Mouse (Mus musculus): ENCODE measurements around the gene Cdc34. TPM values are rescaled to one million over a fixed set of nuclear protein-coding genes. Genes with fewer than 3 reads are reported as not detected.

Gene Cdc34
- polyA plus RNA-seq (2015; fragmentation: Nextera tagmentation; extraction: Ambion mirVana) = 88.8 and 91.6 TPM in 2 replicates

DNA sequence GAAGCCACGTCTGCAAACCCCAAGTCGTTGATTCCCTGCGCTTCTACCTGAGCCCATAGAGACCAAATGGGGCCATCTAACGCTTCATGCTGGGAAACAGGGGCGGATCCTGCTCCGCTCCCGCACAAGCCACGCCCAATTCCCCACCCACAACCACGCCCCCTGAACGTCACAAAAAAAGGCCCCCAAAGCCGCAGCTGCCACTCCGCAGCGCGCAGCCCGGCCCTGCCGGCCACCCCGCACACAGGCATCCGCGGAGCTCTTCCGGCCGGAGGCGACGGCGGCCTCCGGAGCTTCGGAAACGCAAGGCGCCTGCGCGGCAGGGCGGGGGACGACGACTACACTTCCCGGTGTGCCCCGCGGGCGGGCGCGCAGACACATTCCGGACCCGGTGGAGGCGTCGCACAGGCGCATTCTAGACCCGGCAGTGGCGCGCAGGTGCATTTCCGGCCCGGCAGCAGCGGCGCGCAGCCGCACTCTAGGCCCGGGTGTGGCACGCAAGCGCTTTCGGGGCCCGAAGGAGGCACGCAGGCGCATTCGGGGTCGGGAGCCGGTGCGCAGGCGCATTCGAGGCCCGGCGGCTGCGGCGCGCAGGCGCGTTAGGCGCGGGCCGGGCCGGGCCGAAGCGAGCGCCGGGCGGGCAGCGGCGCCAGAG lies at the start of gene Cdc34:
Cdc34 (plus strand) TSS at position 605 of the 655 bp plus-strand sequence.
- peak; percentile 94 for ATAC-seq (replicated peaks)
- H3K9me3 ChIP-seq = no peaks in the 10 kb centered on the region
- no peaks in the 10 kb centered on the region for H3K27me3 ChIP-seq (replicated peaks)
- peak within 1 kb of the TSS; percentile 91 for H3K4me2 ChIP-seq
- peak within 1 kb of the TSS; percentile 60 for H3K9ac ChIP-seq
- peaks cover 26% of the 10 kb centered on the region for H3K4me1 ChIP-seq
- H3K4me3 ChIP-seq = peak within 1 kb of the TSS; percentile 69
- H3K27ac ChIP-seq = peak within 1 kb of the TSS; percentile 91
- under 1% methylated on average over 70 of the region's 84 CpGs for WGBS
- peaks cover 6% of the 10 kb centered on the region; the same call in 1 of the 2 replicates for H3K36me3 ChIP-seq (replicated peaks)

DNA sequence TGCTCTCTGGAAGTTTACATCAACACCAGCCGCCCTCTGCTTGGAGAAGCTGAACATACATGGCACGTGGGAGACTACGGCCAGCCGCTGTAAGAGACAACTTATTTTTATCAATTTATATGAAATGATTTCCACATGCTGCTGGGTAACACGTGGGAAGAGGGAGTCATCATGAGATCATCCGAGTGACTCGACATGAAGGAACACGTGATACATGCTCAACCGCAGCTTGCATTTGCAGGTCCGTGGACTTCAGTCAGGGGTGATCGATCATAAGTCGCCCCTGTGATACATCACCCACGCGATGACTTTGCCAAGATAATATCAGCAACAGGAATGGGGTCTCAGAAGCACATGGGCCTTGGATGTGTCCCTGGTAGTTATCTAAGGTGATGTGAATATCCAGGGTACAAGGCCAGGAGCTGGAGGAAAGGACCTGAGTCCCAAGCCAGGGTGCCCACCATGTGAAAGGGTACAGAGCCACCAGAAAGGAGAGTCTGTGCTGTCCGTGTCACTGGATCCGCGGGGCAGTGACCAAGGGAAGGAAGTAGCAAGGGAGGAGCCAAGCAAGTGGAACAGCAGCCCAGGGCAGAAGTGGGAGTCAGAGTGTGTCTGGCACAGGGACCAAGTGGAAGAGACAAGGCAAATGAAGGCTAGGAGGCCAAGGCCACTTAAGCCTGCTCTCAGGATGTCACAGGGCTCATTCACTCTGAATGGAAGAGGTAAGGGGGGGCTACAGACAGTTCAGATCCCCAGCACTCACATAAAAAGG lies 48.8 kb upstream of the Cdc34 start:
- Histone ChIP-seq H3K4me2 (no peak overlapping the region), H3K27ac (no peak overlapping the region), H3K36me3 (replicated peaks) (no peaks in the 10 kb centered on the region), H3K9ac (no peak overlapping the region), H3K9me3 (no peaks in the 10 kb centered on the region), H3K27me3 (replicated peaks) (no peaks in the 10 kb centered on the region), H3K4me3 (no peak overlapping the region), H3K4me1 (peaks cover 11% of the 10 kb centered on the region)
- ATAC-seq (replicated peaks) = no peak
- 82% methylated on average over 17 of the region's 17 CpGs for WGBS

DNA sequence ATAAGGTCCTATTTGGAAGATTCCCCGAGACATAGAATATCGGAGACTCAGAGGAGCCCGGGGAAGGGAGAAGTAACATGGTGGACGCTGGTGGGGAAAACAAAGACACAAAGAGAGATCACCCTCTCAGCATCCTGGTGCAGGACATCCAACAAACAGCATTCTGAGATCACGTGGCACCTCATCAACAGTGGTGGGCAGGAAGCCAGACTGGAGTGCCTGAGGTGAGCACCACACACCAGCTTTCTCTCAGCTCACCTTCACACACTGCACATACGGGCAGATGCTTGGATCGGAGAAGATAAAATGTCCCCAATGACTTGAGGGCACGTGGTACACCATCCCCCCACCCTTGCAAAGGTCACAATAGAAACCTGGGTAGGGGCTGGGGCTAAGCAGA lies 45.7 kb upstream of the Cdc34 start:
- no peaks in the 10 kb centered on the region for H3K9me3 ChIP-seq
- H3K4me3 ChIP-seq = peak overlapping the region; percentile 72
- WGBS = 79% methylated on average over 8 of the region's 8 CpGs

DNA sequence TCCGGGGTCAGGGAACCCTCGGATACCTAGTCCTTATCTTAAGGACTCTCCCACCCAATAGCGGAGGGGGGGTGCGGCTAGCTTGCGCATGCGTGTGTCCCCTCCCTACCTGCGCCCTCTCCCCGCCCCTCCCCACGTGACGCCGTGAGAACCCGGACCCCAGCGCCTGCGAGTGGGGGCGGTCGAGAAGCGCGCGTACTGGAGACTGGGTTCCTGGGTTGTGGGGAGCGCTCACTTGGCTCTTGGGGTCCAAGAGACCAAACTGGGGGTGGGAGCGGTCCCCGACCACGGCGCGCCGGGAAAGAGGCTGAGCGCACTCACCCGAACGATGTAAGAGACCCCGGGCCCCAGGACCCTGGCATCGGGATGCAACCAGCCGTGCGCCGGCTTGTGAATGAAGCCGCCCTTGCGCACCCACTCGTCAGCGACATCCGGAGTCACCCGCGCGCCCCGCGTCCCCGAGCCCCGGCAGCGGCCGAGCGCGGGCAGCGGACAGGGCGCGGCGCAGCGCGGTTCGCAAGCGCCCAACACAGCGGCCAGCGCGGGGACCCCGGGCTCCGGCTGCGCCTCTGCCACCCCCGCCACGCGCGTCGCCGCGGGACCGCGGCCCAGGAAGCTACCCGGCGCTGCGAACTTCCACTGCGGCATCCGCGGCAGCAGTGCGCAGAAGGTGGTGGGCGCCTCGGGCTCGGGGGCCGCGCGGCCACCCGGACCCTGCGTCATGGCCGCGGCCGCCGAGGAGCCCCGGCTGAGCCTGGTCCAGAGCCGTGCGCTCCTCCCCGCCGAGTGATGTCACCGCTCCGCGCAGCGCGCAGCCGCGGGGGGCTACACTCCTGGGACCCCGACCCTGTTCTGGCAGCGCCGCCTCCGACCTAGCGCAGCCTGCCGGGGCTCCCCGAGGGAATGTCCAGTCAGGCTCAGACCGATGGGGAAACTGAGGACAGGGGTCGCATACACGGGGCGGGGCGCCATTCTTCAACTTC lies 44.6 kb upstream of the Cdc34 start, which contains the start of gene Shc2:
Shc2 (minus strand) TSS at position 791 of the 983 bp plus-strand sequence.
- peak within 1 kb of the TSS; percentile 84 for H3K9ac ChIP-seq
- H3K36me3 ChIP-seq (replicated peaks) = no peaks in the 10 kb centered on the region
- no peaks in the 10 kb centered on the region for H3K9me3 ChIP-seq
- peaks cover 23% of the 10 kb centered on the region for H3K4me1 ChIP-seq
- WGBS = under 1% methylated on average over 111 of the region's 116 CpGs
- H3K27ac ChIP-seq = peak within 1 kb of the TSS; percentile 91
- H3K4me3 ChIP-seq = peak within 1 kb of the TSS; percentile 72
- H3K4me2 ChIP-seq = peak within 1 kb of the TSS; percentile 75
- peaks cover 17% of the 10 kb centered on the region for H3K27me3 ChIP-seq (replicated peaks)
- peak; percentile 91 for ATAC-seq (replicated peaks)

More for the DNA sequence above, 45.7 kb upstream of the Cdc34 start:
- Histone ChIP-seq H3K36me3 (replicated peaks) (no peaks in the 10 kb centered on the region), H3K27ac (peak overlapping the region; percentile 91), H3K4me1 (peaks cover 23% of the 10 kb centered on the region), H3K4me2 (peak overlapping the region; percentile 75), H3K27me3 (replicated peaks) (peaks cover 17% of the 10 kb centered on the region), H3K9ac (peak overlapping the region; percentile 84; the same call in 1 of the 2 replicates)
- no peak for ATAC-seq (replicated peaks)

DNA sequence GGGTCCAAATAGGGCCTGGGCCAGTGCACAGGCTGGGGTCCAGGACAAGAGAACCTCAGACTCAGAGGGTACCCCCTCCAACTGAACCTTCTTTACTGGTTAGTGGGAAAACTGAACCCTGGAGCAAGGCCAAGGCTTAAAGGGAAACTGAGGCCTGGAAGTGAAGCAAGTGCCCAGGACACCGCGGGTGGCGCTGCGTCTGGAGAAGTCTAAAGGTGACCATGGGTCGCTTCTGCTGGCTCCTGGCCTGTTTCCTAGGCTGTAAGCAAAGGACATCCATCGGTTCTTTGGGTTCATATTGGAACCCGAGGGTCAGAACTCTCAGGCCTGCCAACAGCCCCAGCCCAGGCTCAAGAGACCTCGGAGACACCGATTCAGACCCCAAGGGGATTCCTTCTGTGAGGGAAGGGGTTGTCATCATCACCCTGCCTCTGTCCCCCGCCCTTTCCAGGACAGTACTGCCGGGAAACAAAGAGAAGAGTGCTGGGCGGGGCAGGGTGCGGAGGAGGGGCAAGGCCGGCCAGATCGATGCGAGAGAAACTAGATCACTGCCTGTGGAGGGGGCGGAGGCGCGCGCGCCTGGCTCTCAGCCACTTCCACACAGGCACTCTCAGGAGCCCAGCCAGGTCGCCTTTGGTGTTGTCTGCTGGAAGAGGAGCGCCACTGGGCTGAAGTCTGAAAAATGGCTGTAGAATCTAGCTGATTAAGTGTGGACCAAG lies 43.4 kb upstream of the Cdc34 start:
- 4% methylated on average over 23 of the region's 23 CpGs for WGBS
- Histone ChIP-seq H3K27ac (no peak overlapping the region), H3K27me3 (replicated peaks) (peaks cover 17% of the 10 kb centered on the region), H3K4me2 (peak overlapping the region; percentile 75), H3K4me1 (peaks cover 23% of the 10 kb centered on the region), H3K9me3 (no peaks in the 10 kb centered on the region), H3K9ac (no peak overlapping the region), H3K36me3 (replicated peaks) (no peaks in the 10 kb centered on the region), H3K4me3 (peak overlapping the region; percentile 72; the same call in 1 of the 2 replicates)
- no peak for ATAC-seq (replicated peaks)

DNA sequence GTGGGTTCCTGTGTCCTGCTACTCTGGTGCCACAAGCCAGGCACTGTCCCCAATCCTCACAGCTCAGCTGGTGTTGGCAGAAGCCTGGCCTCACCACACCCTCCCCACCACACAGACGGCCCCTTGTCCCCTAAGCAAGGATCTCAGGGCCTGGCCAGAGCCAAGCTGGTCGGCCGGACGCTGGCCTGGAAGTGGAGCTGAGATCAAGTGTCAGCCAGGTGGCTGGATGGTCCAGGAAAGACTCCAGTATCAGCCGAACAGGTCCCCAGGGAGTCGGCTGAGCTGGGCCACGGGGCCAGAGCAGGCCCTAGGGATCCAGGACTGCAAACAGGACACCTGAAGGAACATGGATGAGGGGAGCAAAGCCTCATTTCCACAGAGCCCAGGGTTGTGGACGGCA lies 36.3 kb upstream of the Cdc34 start, which contains the start of gene Odf3l2:
Odf3l2 (minus strand) TSS at position 28 of the 400 bp plus-strand sequence.
- Histone ChIP-seq H3K9me3 (no peaks in the 10 kb centered on the region), H3K27me3 (replicated peaks) (no peaks in the 10 kb centered on the region), H3K4me1 (no peaks in the 10 kb centered on the region), H3K4me2 (no peak within 1 kb of the TSS), H3K27ac (no peak within 1 kb of the TSS), H3K4me3 (no peak within 1 kb of the TSS), H3K9ac (no peak within 1 kb of the TSS), H3K36me3 (replicated peaks) (no peaks in the 10 kb centered on the region)
- no peak for ATAC-seq (replicated peaks)
- WGBS = 79% methylated on average over 8 of the region's 8 CpGs

DNA sequence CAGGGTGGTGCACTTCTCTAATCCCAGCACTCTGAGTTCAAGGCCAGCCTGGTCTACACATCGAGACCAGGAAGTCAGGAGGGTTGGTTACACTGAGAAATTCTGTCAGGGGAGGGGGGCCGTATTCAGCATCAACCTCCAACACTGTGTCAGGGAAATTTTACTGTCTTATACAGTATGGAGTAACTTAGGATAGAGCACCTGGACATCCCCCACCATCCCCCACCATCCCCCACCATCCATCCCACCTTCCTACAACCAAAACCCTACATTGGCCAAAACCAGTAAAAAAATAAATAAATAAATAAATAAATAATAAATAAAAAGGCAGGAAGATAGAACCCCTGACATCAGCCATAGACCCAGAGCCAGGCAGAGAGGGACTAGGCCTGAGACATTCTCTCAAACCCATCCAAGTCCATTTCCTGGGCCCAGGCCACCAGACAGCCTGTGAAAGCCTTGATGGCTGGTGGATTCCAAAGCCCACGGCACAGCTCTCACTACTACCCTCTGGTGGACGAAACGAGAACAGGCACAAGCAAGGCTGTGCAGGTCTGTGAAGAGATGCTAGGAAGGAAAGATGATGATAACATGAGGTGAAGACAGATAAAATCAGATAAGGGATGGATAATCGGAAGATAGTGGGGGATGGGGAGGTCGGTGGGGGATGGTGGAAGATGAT lies 32.8 kb upstream of the Cdc34 start:
- H3K9ac ChIP-seq = no peak overlapping the region
- no peaks in the 10 kb centered on the region for H3K27me3 ChIP-seq (replicated peaks)
- H3K27ac ChIP-seq = no peak overlapping the region
- no peak overlapping the region for H3K4me3 ChIP-seq
- no peak; the same call in 1 of the 2 replicates for ATAC-seq (replicated peaks)
- H3K4me1 ChIP-seq = peaks cover 5% of the 10 kb centered on the region
- no peaks in the 10 kb centered on the region for H3K9me3 ChIP-seq
- no peaks in the 10 kb centered on the region for H3K36me3 ChIP-seq (replicated peaks)
- no peak overlapping the region for H3K4me2 ChIP-seq
- 31% methylated on average over 7 of the region's 7 CpGs for WGBS

DNA sequence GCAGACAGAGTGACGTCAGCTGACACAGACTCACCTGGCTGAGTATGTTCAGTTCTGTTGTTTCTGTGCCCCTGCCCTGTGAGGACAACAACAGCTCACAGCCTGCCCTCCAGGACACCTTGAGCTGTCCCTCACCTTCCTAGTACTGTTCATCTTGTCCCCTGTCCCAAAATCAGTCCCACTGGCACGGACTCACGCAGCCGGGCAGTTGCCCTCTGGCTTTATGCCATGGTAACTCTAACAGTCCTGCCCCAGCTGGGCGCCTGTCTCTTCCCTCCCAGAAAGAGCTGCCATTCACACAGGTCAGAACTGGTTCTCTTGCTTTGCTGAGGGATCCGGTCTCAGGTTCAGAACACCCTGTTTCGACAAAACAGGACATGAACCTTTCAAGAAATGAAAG lies 29.2 kb upstream of the Cdc34 start:
- 84% methylated on average over 7 of the region's 7 CpGs for WGBS
- Histone ChIP-seq H3K4me2 (no peak overlapping the region), H3K27me3 (replicated peaks) (no peaks in the 10 kb centered on the region), H3K9me3 (no peaks in the 10 kb centered on the region), H3K9ac (no peak overlapping the region), H3K4me1 (peaks cover 23% of the 10 kb centered on the region), H3K4me3 (no peak overlapping the region), H3K27ac (no peak overlapping the region), H3K36me3 (replicated peaks) (no peaks in the 10 kb centered on the region)
- no peak for ATAC-seq (replicated peaks)

DNA sequence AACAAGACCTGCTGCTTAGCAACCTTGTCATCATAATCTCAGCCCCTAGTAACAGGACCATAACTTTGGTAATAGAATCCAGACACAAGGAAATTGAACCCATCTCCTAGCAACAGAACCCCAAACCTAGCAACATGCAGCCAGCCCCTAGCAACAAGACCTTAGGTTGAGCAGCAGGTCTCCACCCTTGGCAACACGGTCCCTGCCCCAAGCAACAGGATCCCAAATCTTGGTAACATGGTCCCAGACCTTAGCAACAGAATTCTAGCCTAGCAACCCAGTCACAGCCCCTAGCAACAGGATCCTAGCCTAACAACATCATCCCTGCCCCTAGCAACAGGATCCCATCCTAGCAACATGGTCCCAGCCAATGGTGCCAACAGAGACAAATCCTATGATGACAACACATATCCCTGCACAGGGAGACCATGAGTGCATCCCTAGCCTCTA lies 27.0 kb upstream of the Cdc34 start:
- H3K36me3 ChIP-seq (replicated peaks) = no peaks in the 10 kb centered on the region
- peak overlapping the region; percentile 79 for H3K27ac ChIP-seq
- peak; percentile 93 for ATAC-seq (replicated peaks)
- WGBS = 8% methylated on average over 1 of the region's 1 CpGs
- no peak overlapping the region for H3K9ac ChIP-seq
- H3K9me3 ChIP-seq = no peaks in the 10 kb centered on the region
- no peaks in the 10 kb centered on the region for H3K27me3 ChIP-seq (replicated peaks)
- no peak overlapping the region for H3K4me3 ChIP-seq
- H3K4me1 ChIP-seq = peaks cover 23% of the 10 kb centered on the region
- H3K4me2 ChIP-seq = peak overlapping the region; percentile 16; the same call in 1 of the 2 replicates

DNA sequence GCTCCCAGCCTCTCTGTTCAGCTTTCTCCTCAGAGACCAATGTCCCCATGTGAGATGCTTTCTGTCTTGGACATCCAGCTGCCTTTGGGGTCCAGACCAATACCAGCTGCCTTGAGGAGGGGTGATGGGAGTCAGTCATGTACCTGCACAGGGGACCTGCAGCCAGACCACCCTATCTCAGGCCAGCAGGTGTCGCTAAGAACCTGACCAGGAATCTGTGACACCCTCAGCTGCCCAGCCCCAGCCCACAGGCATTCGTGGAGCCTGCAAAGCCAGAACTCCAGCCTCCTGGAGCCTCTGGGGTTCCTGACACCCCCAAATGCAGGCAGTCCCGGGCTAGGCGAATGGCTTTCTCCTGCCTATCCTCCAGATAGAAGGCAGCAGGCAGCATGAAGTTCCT lies 23.2 kb upstream of the Cdc34 start:
- 14% methylated on average over 4 of the region's 4 CpGs for WGBS
- no peaks in the 10 kb centered on the region for H3K9me3 ChIP-seq
- H3K4me3 ChIP-seq = no peak overlapping the region
- H3K4me1 ChIP-seq = peaks cover 22% of the 10 kb centered on the region
- no peak overlapping the region for H3K27ac ChIP-seq
- H3K27me3 ChIP-seq (replicated peaks) = no peaks in the 10 kb centered on the region
- no peak overlapping the region for H3K4me2 ChIP-seq
- ATAC-seq (replicated peaks) = no peak
- H3K9ac ChIP-seq = no peak overlapping the region
- H3K36me3 ChIP-seq (replicated peaks) = no peaks in the 10 kb centered on the region

DNA sequence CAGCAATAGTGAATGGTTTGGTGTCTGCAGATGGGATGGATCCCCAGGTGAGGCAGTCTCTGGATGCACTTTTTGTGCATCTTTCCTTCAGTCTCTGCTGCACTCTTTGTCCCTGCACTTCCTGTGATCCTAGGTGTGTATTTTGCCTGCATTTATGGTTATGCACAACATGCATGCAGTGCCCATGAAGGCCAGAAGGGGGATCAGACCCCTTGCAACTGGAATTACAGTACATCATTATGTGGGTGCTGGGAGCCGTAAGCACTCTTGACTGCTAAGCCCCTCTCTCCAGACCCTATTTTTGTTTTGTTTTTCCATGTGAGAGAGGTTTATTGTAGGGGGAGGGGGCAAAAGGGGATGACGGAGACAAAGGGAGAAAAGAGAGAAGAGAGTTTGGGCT lies 21.7 kb upstream of the Cdc34 start:
- Histone ChIP-seq H3K36me3 (replicated peaks) (no peaks in the 10 kb centered on the region), H3K27me3 (replicated peaks) (no peaks in the 10 kb centered on the region), H3K4me1 (peaks cover 7% of the 10 kb centered on the region), H3K9ac (no peak overlapping the region), H3K4me3 (no peak overlapping the region), H3K4me2 (no peak overlapping the region), H3K27ac (no peak overlapping the region), H3K9me3 (no peaks in the 10 kb centered on the region)
- no peak for ATAC-seq (replicated peaks)
- 81% methylated on average over 2 of the region's 2 CpGs for WGBS
